Mouse (Mus musculus) frontal cortex, adult 2 months (tissue): Measurements from ENCODE around the gene Rufy1. TPM values are rescaled to one million over a fixed set of nuclear protein-coding genes. Genes with fewer than 3 reads are reported as not detected.
A peak's percentile ranks its signal among the peaks of the same experiment; 100 is the strongest.
"Not testable (repeated sequence)": the region's sequence is repeated elsewhere in the genome, so short reads cannot be mapped to it uniquely, and the experiment has no call there.

Experiments
- DNase-seq, 2 experiments: peaks; one replicate each; pipeline ENCODE4 v3.0.0; 2022; ENCODE audit warnings: low spot score in 1 of 2; ENCODE audit errors: extremely low spot score in 1 of 2
- polyA plus RNA-seq: library from polyadenylated mRNA; depleted of rRNA; stranded (reverse); fragments of >200 nt; gene quantifications from 2 replicates; pipeline ENCODE4 v1.2.3, GENCODE M21; 2012

Rufy1 gene
- polyA plus RNA-seq, 1 experiment, result 43.6 TPM

GRCm38 (mm10) chr11:50387167-50387679, 43.7 kb downstream of the Rufy1 start:
- DNase-seq, result no peak

- no peak for DNase-seq
Measured at GRCm38 (mm10) chr11:50381311-50381710, 49.6 kb downstream of the Rufy1 start.

- no peak for DNase-seq
Measured at GRCm38 (mm10) chr11:50379023-50379752, 51.7 kb downstream of the Rufy1 start.

- peak; percentile 53 to 80 for DNase-seq
Measured at GRCm38 (mm10) chr11:50377892-50378684, 52.8 kb downstream of the Rufy1 start.

- DNase-seq, result peak; percentile 98 to 99
Measured at GRCm38 (mm10) chr11:50376911-50377891, 53.7 kb downstream of the Rufy1 start, which contains the start of gene Hnrnph1. Hnrnph1 (plus strand) TSS chr11:50376990.

- no peak for DNase-seq
Measured at GRCm38 (mm10) chr11:50376156-50376790, 54.7 kb downstream of the Rufy1 start.

GRCm38 (mm10) chr11:50375421-50375820, 55.5 kb downstream of the Rufy1 start:
- DNase-seq, result no peak

GRCm38 (mm10) chr11:50374286-50375015, 56.5 kb downstream of the Rufy1 start:
- no peak for DNase-seq

GRCm38 (mm10) chr11:50373621-50374020, 57.3 kb downstream of the Rufy1 start:
- no peak for DNase-seq

- no peak for DNase-seq
Measured at GRCm38 (mm10) chr11:50373086-50373485, 57.8 kb downstream of the Rufy1 start.

- no peak for DNase-seq
Measured at GRCm38 (mm10) chr11:50371911-50372310, 59.0 kb downstream of the Rufy1 start.

GRCm38 (mm10) chr11:50371399-50371841, 59.5 kb downstream of the Rufy1 start:
- DNase-seq, result peak in 1 of 2 experiments; percentile 68

- no peak for DNase-seq
Measured at GRCm38 (mm10) chr11:50370969-50371368, 60.0 kb downstream of the Rufy1 start.

GRCm38 (mm10) chr11:50369360-50369911, 61.5 kb downstream of the Rufy1 start:
- no peak for DNase-seq

- no peak for DNase-seq
Measured at GRCm38 (mm10) chr11:50367531-50367930, 63.4 kb downstream of the Rufy1 start.

- no peak for DNase-seq
Measured at GRCm38 (mm10) chr11:50365322-50365721, 65.6 kb downstream of the Rufy1 start.

GRCm38 (mm10) chr11:50364548-50364947, 66.4 kb downstream of the Rufy1 start:
- DNase-seq, result peak; percentile 67 to 95

- DNase-seq, result not testable (repeated sequence)
Measured at GRCm38 (mm10) chr11:50361282-50361681, 69.6 kb downstream of the Rufy1 start.
